Mouse (Mus musculus): ENCODE results near the gene Ptprk.

Ptprk gene

GRCm38 (mm10) chr10:28271729-28272606, 197.3 kb downstream of the Ptprk start:
- DNase-seq (ENCODE audit: low read depth, low spot score): no peak

- DNase-seq (ENCODE audit: low read depth, low spot score): no peak
Measured at GRCm38 (mm10) chr10:28278757-28279156, 204.1 kb downstream of the Ptprk start.

- peak; percentile 23 for DNase-seq (ENCODE audit: low read depth, low spot score)
Measured at GRCm38 (mm10) chr10:28297531-28297930, 222.9 kb downstream of the Ptprk start.

- DNase-seq (ENCODE audit: low read depth, low spot score): no peak
Measured at GRCm38 (mm10) chr10:28299207-28299606, 224.6 kb downstream of the Ptprk start.

- no peak for DNase-seq (ENCODE audit: low read depth, low spot score)
Measured at GRCm38 (mm10) chr10:28303856-28304255, 229.2 kb downstream of the Ptprk start.

- no peak for DNase-seq (ENCODE audit: low read depth, low spot score)
Measured at GRCm38 (mm10) chr10:28304292-28304875, 229.8 kb downstream of the Ptprk start.

- no peak for DNase-seq (ENCODE audit: low read depth, low spot score)
Measured at GRCm38 (mm10) chr10:28306451-28307086, 231.9 kb downstream of the Ptprk start.

- peak; percentile 49 for DNase-seq (ENCODE audit: low read depth, low spot score)
Measured at GRCm38 (mm10) chr10:28311369-28311768, 236.7 kb downstream of the Ptprk start.

- no peak for DNase-seq (ENCODE audit: low read depth, low spot score)
Measured at GRCm38 (mm10) chr10:28322995-28323394, 248.4 kb downstream of the Ptprk start.

GRCm38 (mm10) chr10:28335232-28335631, 260.6 kb downstream of the Ptprk start:
- no peak for DNase-seq (ENCODE audit: low read depth, low spot score)

- no peak for DNase-seq (ENCODE audit: low read depth, low spot score)
Measured at GRCm38 (mm10) chr10:28338536-28338935, 263.9 kb downstream of the Ptprk start.

- DNase-seq (ENCODE audit: low read depth, low spot score): no peak
Measured at GRCm38 (mm10) chr10:28345196-28345681, 270.6 kb downstream of the Ptprk start.

- DNase-seq (ENCODE audit: low read depth, low spot score): peak; percentile 44
Measured at GRCm38 (mm10) chr10:28365291-28365690, 290.7 kb downstream of the Ptprk start.

GRCm38 (mm10) chr10:28366065-28366677, 291.6 kb downstream of the Ptprk start:
- DNase-seq (ENCODE audit: low read depth, low spot score): peak; percentile 67

- peak; percentile 70 for DNase-seq (ENCODE audit: low read depth, low spot score)
Measured at GRCm38 (mm10) chr10:28369808-28370207, 295.2 kb downstream of the Ptprk start.

- no peak for DNase-seq (ENCODE audit: low read depth, low spot score)
Measured at GRCm38 (mm10) chr10:28374874-28375273, 300.3 kb downstream of the Ptprk start.

- no peak for DNase-seq (ENCODE audit: low read depth, low spot score)
Measured at GRCm38 (mm10) chr10:28379752-28380488, 305.3 kb downstream of the Ptprk start.

GRCm38 (mm10) chr10:28387563-28388222, 313.1 kb downstream of the Ptprk start:
- DNase-seq (ENCODE audit: low read depth, low spot score): no peak

- no peak for DNase-seq (ENCODE audit: low read depth, low spot score)
Measured at GRCm38 (mm10) chr10:28391168-28391567, 316.5 kb downstream of the Ptprk start.
